Mouse (Mus musculus) embryonic stem cell, embryonic (primary cell): Measurements from ENCODE around the gene Thrb.

ENCODE experiments used
- CTCF ChIA-PET, 4 experiments: fragments of 300-600 bp in 2 of 4; fragments of 350-600 bp in 2 of 4; sonication (Branson Sonifier 250); formaldehyde crosslinking; loops; one replicate each; lab custom pipeline; 2022; ENCODE audit warnings: inconsistent platforms in 2 of 4; lab: Charles Lee
- POLR2A ChIA-PET, 4 experiments: fragments of 300-600 bp in 2 of 4; fragments of 350-600 bp in 2 of 4; sonication (Branson Sonifier 250); formaldehyde crosslinking; loops; one replicate each; lab custom pipeline; 2022; ENCODE audit warnings: antibody characterized with exemption in 4 of 4, inconsistent platforms in 1 of 4; lab: Charles Lee

Gene Thrb

GRCm38 (mm10) chr14:17845003-17845697 lies 185.1 kb downstream of the Thrb start:
- ChIA-PET POLR2A (no interaction called here), CTCF (no interaction called here)

- ChIA-PET CTCF (no interaction called here), POLR2A (no interaction called here)
Measured at GRCm38 (mm10) chr14:17845871-17846270, 185.8 kb downstream of the Thrb start.

- ChIA-PET POLR2A (no interaction called here), CTCF (no interaction called here)
Measured at GRCm38 (mm10) chr14:17846700-17847099, 186.6 kb downstream of the Thrb start.

- CTCF ChIA-PET, result no interaction called here
- POLR2A ChIA-PET, result no interaction called here
Measured at GRCm38 (mm10) chr14:17847211-17847610, 187.2 kb downstream of the Thrb start.

- CTCF ChIA-PET, result no interaction called here
- POLR2A ChIA-PET, result interaction anchor here in 1 of 4 experiments (0.6 kb wide), 1 partner anchor 46 kb away, joined by 3 read pairs; no protein-coding TSS in a partner anchor
Measured at GRCm38 (mm10) chr14:17850355-17850754, 190.3 kb downstream of the Thrb start.

- ChIA-PET POLR2A (interaction anchor here in 1 of 4 experiments (0.6 kb wide), 1 partner anchor 49 kb away, joined by 3 read pairs; no protein-coding TSS in a partner anchor), CTCF (no interaction called here)
Measured at GRCm38 (mm10) chr14:17852236-17852635, 192.2 kb downstream of the Thrb start.

GRCm38 (mm10) chr14:17859790-17860385 lies 199.8 kb downstream of the Thrb start:
- ChIA-PET CTCF (interaction anchor here in 2 of 4 experiments (0.6 to 0.7 kb wide), 2 partner anchors 44 to 184 kb away, joined by 9 to 12 read pairs; no protein-coding TSS in a partner anchor), POLR2A (no interaction called here)

- CTCF ChIA-PET, result no interaction called here
- POLR2A ChIA-PET, result no interaction called here
Measured at GRCm38 (mm10) chr14:17862651-17863050, 202.6 kb downstream of the Thrb start.

- CTCF ChIA-PET, result no interaction called here
Measured at GRCm38 (mm10) chr14:17863701-17864320, 203.8 kb downstream of the Thrb start.

GRCm38 (mm10) chr14:17868326-17868725 lies 208.3 kb downstream of the Thrb start:
- POLR2A ChIA-PET, result no interaction called here
- CTCF ChIA-PET, result interaction anchor here in 1 of 4 experiments (0.6 kb wide), 1 partner anchor 209 kb away, joined by 3 read pairs; no protein-coding TSS in a partner anchor

More at GRCm38 (mm10) chr14:17863701-17864320, 203.8 kb downstream of the Thrb start:
- POLR2A ChIA-PET, result no interaction called here

- ChIA-PET CTCF (no interaction called here), POLR2A (interaction anchor here in 1 of 4 experiments (1.0 kb wide), 1 partner anchor 215 kb away, joined by 3 read pairs; no protein-coding TSS in a partner anchor)
Measured at GRCm38 (mm10) chr14:17875946-17876345, 215.9 kb downstream of the Thrb start.

GRCm38 (mm10) chr14:17879446-17879845 lies 219.4 kb downstream of the Thrb start:
- ChIA-PET POLR2A (interaction anchor here in 1 of 4 experiments (0.6 to 1.3 kb wide), 2 partner anchors 11 to 125 kb away, joined by 3 read pairs; no protein-coding TSS in a partner anchor), CTCF (no interaction called here)

- POLR2A ChIA-PET, result no interaction called here
- CTCF ChIA-PET, result no interaction called here
Measured at GRCm38 (mm10) chr14:17884884-17885283, 224.8 kb downstream of the Thrb start.

GRCm38 (mm10) chr14:17885320-17885719 lies 225.3 kb downstream of the Thrb start:
- ChIA-PET CTCF (no interaction called here), POLR2A (no interaction called here)

GRCm38 (mm10) chr14:17894791-17895190 lies 234.7 kb downstream of the Thrb start:
- ChIA-PET POLR2A (no interaction called here), CTCF (interaction anchor here in 1 of 4 experiments (1.0 kb wide), 1 partner anchor 10 kb away, joined by 3 read pairs; no protein-coding TSS in a partner anchor)

GRCm38 (mm10) chr14:17899733-17900413 lies 239.8 kb downstream of the Thrb start:
- CTCF ChIA-PET, result no interaction called here

GRCm38 (mm10) chr14:17900414-17900795 lies 240.3 kb downstream of the Thrb start:
- POLR2A ChIA-PET, result no interaction called here
- CTCF ChIA-PET, result no interaction called here

More at GRCm38 (mm10) chr14:17899733-17900413, 239.8 kb downstream of the Thrb start:
- POLR2A ChIA-PET, result no interaction called here

GRCm38 (mm10) chr14:17902426-17902825 lies 242.4 kb downstream of the Thrb start:
- ChIA-PET CTCF (interaction anchor here in 1 of 4 experiments (1.4 kb wide), 1 partner anchor 264 kb away, joined by 4 read pairs; no protein-coding TSS in a partner anchor), POLR2A (interaction anchor here in 1 of 4 experiments (0.6 kb wide), 1 partner anchor 768 kb away, joined by 3 read pairs; no protein-coding TSS in a partner anchor)

GRCm38 (mm10) chr14:17903121-17903520 lies 243.1 kb downstream of the Thrb start:
- CTCF ChIA-PET, result no interaction called here
- POLR2A ChIA-PET, result no interaction called here
